Mouse (Mus musculus): ENCODE results near the gene Slain2. TPM values are rescaled to one million over a fixed set of nuclear protein-coding genes. Genes with fewer than 3 reads are reported as not detected.
"Not testable (repeated sequence)": the region's sequence is repeated elsewhere in the genome, so short reads cannot be mapped to it uniquely, and the experiment has no call there.

The Slain2 gene
- polyA plus RNA-seq, 1 experiment from 2014 or later: 25.9 TPM

GRCm38 (mm10) chr5:72984091-72984490, 70.0 kb downstream of the Slain2 start:
- Histone ChIP-seq H3K4me2 (ENCODE audit: low read length) (no peak overlapping the region), H3K4me3 (replicated peaks; ENCODE audit: low read depth, low read length) (no peak overlapping the region), H3K27ac (replicated peaks; ENCODE audit: low read depth, low read length) (no peak overlapping the region), H3K9me3 (ENCODE audit: control insufficient read depth, low read length) (no peaks in the 10 kb centered on the region), H3K27me3 (ENCODE audit: control insufficient read depth, insufficient read depth, low read length) (no peaks in the 10 kb centered on the region), H3K4me1 (ENCODE audit: control insufficient read depth, insufficient read depth, low read length) (no peaks in the 10 kb centered on the region), H3K9ac (replicated peaks; ENCODE audit: low read length) (no peak overlapping the region), H3K36me3 (ENCODE audit: control insufficient read depth, insufficient read depth, low read length) (peaks cover 14% of the 10 kb centered on the region; the same call in 1 of the 2 replicates)
- ATAC-seq (ENCODE audit: low FRiP score, low TSS enrichment) (no peak), DNase-seq (peak; percentile 90)
- 6% methylated on average over 2 of the region's 2 CpGs for WGBS

GRCm38 (mm10) chr5:72987786-72988185, 73.7 kb downstream of the Slain2 start:
- ATAC-seq (ENCODE audit: low FRiP score, low TSS enrichment): no peak
- no peaks in the 10 kb centered on the region for H3K9me3 ChIP-seq (ENCODE audit: control insufficient read depth, low read length)
- no peaks in the 10 kb centered on the region for H3K4me1 ChIP-seq (ENCODE audit: control insufficient read depth, insufficient read depth, low read length)
- H3K36me3 ChIP-seq (ENCODE audit: control insufficient read depth, insufficient read depth, low read length): no peaks in the 10 kb centered on the region
- 91% methylated on average over 7 of the region's 7 CpGs for WGBS
- no peak overlapping the region for H3K27ac ChIP-seq (replicated peaks; ENCODE audit: low read depth, low read length)
- H3K27me3 ChIP-seq (ENCODE audit: control insufficient read depth, insufficient read depth, low read length): no peaks in the 10 kb centered on the region
- no peak for DNase-seq
- no peak overlapping the region for H3K4me2 ChIP-seq (ENCODE audit: low read length)
- no peak overlapping the region for H3K9ac ChIP-seq (replicated peaks; ENCODE audit: low read length)
- no peak overlapping the region for H3K4me3 ChIP-seq (replicated peaks; ENCODE audit: low read depth, low read length)

GRCm38 (mm10) chr5:72989756-72990155, 75.7 kb downstream of the Slain2 start:
- Histone ChIP-seq H3K4me3 (replicated peaks; ENCODE audit: low read depth, low read length) (no peak overlapping the region), H3K9ac (replicated peaks; ENCODE audit: low read length) (no peak overlapping the region), H3K4me2 (ENCODE audit: low read length) (no peak overlapping the region), H3K27ac (replicated peaks; ENCODE audit: low read depth, low read length) (no peak overlapping the region), H3K9me3 (ENCODE audit: control insufficient read depth, low read length) (no peaks in the 10 kb centered on the region), H3K4me1 (ENCODE audit: control insufficient read depth, insufficient read depth, low read length) (0 out of 2 replicates have a peak, but pooled peaks cover 6% of the 10 kb centered on the region), H3K36me3 (ENCODE audit: control insufficient read depth, insufficient read depth, low read length) (no peaks in the 10 kb centered on the region), H3K27me3 (ENCODE audit: control insufficient read depth, insufficient read depth, low read length) (no peaks in the 10 kb centered on the region)
- ATAC-seq (ENCODE audit: low FRiP score, low TSS enrichment) (no peak), DNase-seq (no peak)
- WGBS: 63% methylated on average over 8 of the region's 8 CpGs

GRCm38 (mm10) chr5:72992474-72992873, 78.4 kb downstream of the Slain2 start:
- WGBS: 92% methylated on average over 1 of the region's 1 CpGs
- Histone ChIP-seq H3K9ac (replicated peaks; ENCODE audit: low read length) (no peak overlapping the region), H3K36me3 (ENCODE audit: control insufficient read depth, insufficient read depth, low read length) (no peaks in the 10 kb centered on the region), H3K27me3 (ENCODE audit: control insufficient read depth, insufficient read depth, low read length) (no peaks in the 10 kb centered on the region), H3K4me2 (ENCODE audit: low read length) (no peak overlapping the region), H3K27ac (replicated peaks; ENCODE audit: low read depth, low read length) (no peak overlapping the region), H3K4me1 (ENCODE audit: control insufficient read depth, insufficient read depth, low read length) (0 out of 2 replicates have a peak, but pooled peaks cover 6% of the 10 kb centered on the region), H3K9me3 (ENCODE audit: control insufficient read depth, low read length) (no peaks in the 10 kb centered on the region), H3K4me3 (replicated peaks; ENCODE audit: low read depth, low read length) (no peak overlapping the region)
- no peak for ATAC-seq (ENCODE audit: low FRiP score, low TSS enrichment)
- no peak for DNase-seq

GRCm38 (mm10) chr5:72994424-72994823, 80.3 kb downstream of the Slain2 start:
- no peak overlapping the region for H3K9ac ChIP-seq (replicated peaks; ENCODE audit: low read length)
- no peak overlapping the region for H3K27ac ChIP-seq (replicated peaks; ENCODE audit: low read depth, low read length)
- H3K4me3 ChIP-seq (replicated peaks; ENCODE audit: low read depth, low read length): no peak overlapping the region
- DNase-seq (no peak), ATAC-seq (ENCODE audit: low FRiP score, low TSS enrichment) (no peak)
- H3K36me3 ChIP-seq (ENCODE audit: control insufficient read depth, insufficient read depth, low read length): no peaks in the 10 kb centered on the region
- 0 out of 2 replicates have a peak, but pooled peaks cover 6% of the 10 kb centered on the region for H3K4me1 ChIP-seq (ENCODE audit: control insufficient read depth, insufficient read depth, low read length)
- H3K27me3 ChIP-seq (ENCODE audit: control insufficient read depth, insufficient read depth, low read length): no peaks in the 10 kb centered on the region
- H3K4me2 ChIP-seq (ENCODE audit: low read length): no peak overlapping the region
- 13% methylated on average over 8 of the region's 8 CpGs for WGBS
- H3K9me3 ChIP-seq (ENCODE audit: control insufficient read depth, low read length): no peaks in the 10 kb centered on the region

- 63% methylated on average over 2 of the region's 2 CpGs for WGBS
- H3K27ac ChIP-seq (replicated peaks; ENCODE audit: low read depth, low read length): no peak overlapping the region
- DNase-seq: no peak
- 0 out of 2 replicates have a peak, but pooled peaks cover 6% of the 10 kb centered on the region for H3K4me1 ChIP-seq (ENCODE audit: control insufficient read depth, insufficient read depth, low read length)
- no peak for ATAC-seq (ENCODE audit: low FRiP score, low TSS enrichment)
- no peaks in the 10 kb centered on the region for H3K27me3 ChIP-seq (ENCODE audit: control insufficient read depth, insufficient read depth, low read length)
- H3K9me3 ChIP-seq (ENCODE audit: control insufficient read depth, low read length): no peaks in the 10 kb centered on the region
- no peaks in the 10 kb centered on the region for H3K36me3 ChIP-seq (ENCODE audit: control insufficient read depth, insufficient read depth, low read length)
- H3K4me3 ChIP-seq (replicated peaks; ENCODE audit: low read depth, low read length): no peak overlapping the region
- no peak overlapping the region for H3K4me2 ChIP-seq (ENCODE audit: low read length)
- H3K9ac ChIP-seq (replicated peaks; ENCODE audit: low read length): no peak overlapping the region
These were observed 80.8 kb downstream of the Slain2 start for GRCm38 (mm10) chr5:72994928-72995327.

GRCm38 (mm10) chr5:72995379-72995778, 81.3 kb downstream of the Slain2 start:
- 18% methylated on average over 10 of the region's 10 CpGs for WGBS
- DNase-seq (peak; percentile 47), ATAC-seq (ENCODE audit: low FRiP score, low TSS enrichment) (no peak)
- no peaks in the 10 kb centered on the region for H3K9me3 ChIP-seq (ENCODE audit: control insufficient read depth, low read length)
- 0 out of 2 replicates have a peak overlapping the region, but pooled peaks have one; percentile 45 for H3K27ac ChIP-seq (replicated peaks; ENCODE audit: low read depth, low read length)
- H3K4me3 ChIP-seq (replicated peaks; ENCODE audit: low read depth, low read length): no peak overlapping the region
- H3K4me2 ChIP-seq (ENCODE audit: low read length): peak overlapping the region; percentile 20; the same call in 1 of the 2 replicates
- H3K36me3 ChIP-seq (ENCODE audit: control insufficient read depth, insufficient read depth, low read length): no peaks in the 10 kb centered on the region
- no peaks in the 10 kb centered on the region for H3K27me3 ChIP-seq (ENCODE audit: control insufficient read depth, insufficient read depth, low read length)
- 0 out of 2 replicates have a peak, but pooled peaks cover 6% of the 10 kb centered on the region for H3K4me1 ChIP-seq (ENCODE audit: control insufficient read depth, insufficient read depth, low read length)
- no peak overlapping the region for H3K9ac ChIP-seq (replicated peaks; ENCODE audit: low read length)

GRCm38 (mm10) chr5:72998546-72998945, 84.4 kb downstream of the Slain2 start:
- H3K27me3 ChIP-seq (ENCODE audit: control insufficient read depth, insufficient read depth, low read length); H3K4me2 ChIP-seq (ENCODE audit: low read length); H3K4me1 ChIP-seq (ENCODE audit: control insufficient read depth, insufficient read depth, low read length); H3K9me3 ChIP-seq (ENCODE audit: control insufficient read depth, low read length); H3K36me3 ChIP-seq (ENCODE audit: control insufficient read depth, insufficient read depth, low read length); H3K27ac ChIP-seq (replicated peaks; ENCODE audit: low read depth, low read length); H3K4me3 ChIP-seq (replicated peaks; ENCODE audit: low read depth, low read length); DNase-seq; H3K9ac ChIP-seq (replicated peaks; ENCODE audit: low read length); ATAC-seq (ENCODE audit: low FRiP score, low TSS enrichment): not testable (repeated sequence)
- WGBS: 89% methylated on average over 1 of the region's 1 CpGs

GRCm38 (mm10) chr5:73004046-73004445, 89.9 kb downstream of the Slain2 start:
- H3K4me3 ChIP-seq (replicated peaks; ENCODE audit: low read depth, low read length): no peak overlapping the region
- H3K9me3 ChIP-seq (ENCODE audit: control insufficient read depth, low read length): no peaks in the 10 kb centered on the region
- H3K4me2 ChIP-seq (ENCODE audit: low read length): no peak overlapping the region
- 0 out of 2 replicates have a peak, but pooled peaks cover 4% of the 10 kb centered on the region for H3K4me1 ChIP-seq (ENCODE audit: control insufficient read depth, insufficient read depth, low read length)
- H3K27ac ChIP-seq (replicated peaks; ENCODE audit: low read depth, low read length): no peak overlapping the region
- ATAC-seq (ENCODE audit: low FRiP score, low TSS enrichment) (no peak), DNase-seq (no peak)
- H3K36me3 ChIP-seq (ENCODE audit: control insufficient read depth, insufficient read depth, low read length): no peaks in the 10 kb centered on the region
- H3K9ac ChIP-seq (replicated peaks; ENCODE audit: low read length): no peak overlapping the region
- WGBS: 93% methylated on average over 5 of the region's 5 CpGs
- H3K27me3 ChIP-seq (ENCODE audit: control insufficient read depth, insufficient read depth, low read length): peaks cover 6% of the 10 kb centered on the region

Measured in midbrain, embryonic 14.5 days (tissue).